Mouse (Mus musculus) 416B (cell line): ENCODE data around the gene Oprd1.

Experiments used
- DNase-seq: peaks from one replicate; pipeline ENCODE4 v3.0.0; 2011; ENCODE audit warnings: low read depth

Oprd1 gene

GRCm38 (mm10) chr4:132133920-132134319 lies 10.4 kb downstream of the Oprd1 start:
- no peak for DNase-seq

DNA sequence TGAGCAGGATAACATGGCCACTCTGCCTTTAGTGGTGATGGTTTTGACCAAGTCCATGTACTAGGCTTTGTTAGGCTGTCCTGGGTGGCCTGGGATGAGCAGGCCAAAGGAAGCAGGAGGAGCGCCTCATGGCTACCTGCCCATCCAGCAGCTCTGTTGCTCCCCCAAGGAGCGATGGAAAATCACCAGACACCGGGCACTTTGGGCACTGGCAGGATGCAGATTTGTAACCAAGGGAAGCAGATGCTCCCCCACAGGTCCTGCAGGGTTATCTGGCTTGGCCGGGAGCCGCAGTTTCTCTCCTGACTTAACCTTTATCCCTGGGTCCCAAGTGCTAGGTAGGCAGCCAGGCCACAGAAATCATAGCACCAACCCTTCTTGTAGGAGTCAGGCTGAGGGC lies 10.9 kb downstream of the Oprd1 start:
- DNase-seq = no peak

- no peak for DNase-seq
Observed at GRCm38 (mm10) chr4:132132297-132132696, 12.0 kb downstream of the Oprd1 start.

- no peak for DNase-seq
Observed at GRCm38 (mm10) chr4:132131790-132132189, 12.5 kb downstream of the Oprd1 start.

DNA sequence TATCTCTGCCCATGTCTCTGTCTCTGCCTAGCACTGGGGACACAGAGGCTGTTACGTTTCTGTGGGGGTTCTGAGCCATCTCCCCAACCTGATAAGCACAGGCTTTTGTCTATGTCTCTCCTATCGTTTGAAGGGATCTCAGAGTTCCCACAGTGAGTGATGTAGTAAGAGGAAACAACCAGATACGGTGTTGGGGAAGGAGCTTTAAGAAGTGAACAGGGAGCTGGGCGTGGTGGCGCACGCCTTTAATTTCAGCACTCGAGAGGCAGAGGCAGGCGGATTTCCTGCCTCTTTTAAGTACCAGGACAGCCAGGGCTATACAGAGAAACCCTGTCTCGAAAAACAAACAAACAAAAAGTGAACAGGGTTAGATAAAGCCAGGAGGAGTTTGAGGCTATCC lies 13.2 kb downstream of the Oprd1 start:
- no peak for DNase-seq

- DNase-seq = no peak
Observed at GRCm38 (mm10) chr4:132130645-132131044, 13.6 kb downstream of the Oprd1 start.

GRCm38 (mm10) chr4:132130134-132130533 lies 14.2 kb downstream of the Oprd1 start:
- no peak for DNase-seq

GRCm38 (mm10) chr4:132128997-132129636 lies 15.2 kb downstream of the Oprd1 start:
- DNase-seq = no peak

DNA sequence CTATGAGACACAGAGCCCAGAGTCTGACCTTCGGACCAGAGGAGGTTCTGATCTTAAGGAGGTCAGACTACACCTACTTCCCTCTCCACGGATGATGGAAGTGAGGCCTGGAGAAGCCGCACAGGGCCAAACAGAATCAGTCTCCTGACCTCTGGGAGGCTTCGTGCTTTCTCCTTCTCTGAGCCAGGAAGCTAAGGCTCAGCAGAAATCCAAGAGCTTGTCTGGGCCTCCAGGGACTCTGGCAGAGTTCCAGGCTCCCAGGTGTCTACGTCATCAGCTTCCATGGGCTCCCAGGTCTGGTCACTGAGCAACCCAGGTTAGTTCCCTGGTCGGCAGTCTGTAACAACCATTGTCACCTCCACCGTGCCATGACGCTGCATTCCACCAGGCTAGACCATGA lies 17.2 kb downstream of the Oprd1 start:
- no peak for DNase-seq

DNA sequence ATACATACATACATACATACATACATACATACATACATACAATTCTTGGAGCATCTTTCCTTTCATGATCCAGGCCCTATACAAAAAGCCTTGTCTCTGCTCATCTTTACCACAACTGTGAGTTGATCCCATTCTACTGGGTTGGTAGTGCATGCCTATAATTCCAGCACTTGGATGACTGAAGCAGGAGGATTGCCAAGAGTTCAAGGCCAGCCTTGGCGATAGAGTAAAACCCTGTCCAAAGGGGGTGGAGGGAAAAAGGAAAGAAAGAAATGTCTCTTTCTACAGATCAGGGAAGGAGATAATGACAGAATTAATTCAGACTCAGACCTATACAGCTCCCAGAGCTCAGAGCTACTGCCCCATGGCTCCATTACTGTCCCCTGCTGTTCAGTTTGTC lies 21.1 kb downstream of the Oprd1 start:
- DNase-seq = no peak

DNA sequence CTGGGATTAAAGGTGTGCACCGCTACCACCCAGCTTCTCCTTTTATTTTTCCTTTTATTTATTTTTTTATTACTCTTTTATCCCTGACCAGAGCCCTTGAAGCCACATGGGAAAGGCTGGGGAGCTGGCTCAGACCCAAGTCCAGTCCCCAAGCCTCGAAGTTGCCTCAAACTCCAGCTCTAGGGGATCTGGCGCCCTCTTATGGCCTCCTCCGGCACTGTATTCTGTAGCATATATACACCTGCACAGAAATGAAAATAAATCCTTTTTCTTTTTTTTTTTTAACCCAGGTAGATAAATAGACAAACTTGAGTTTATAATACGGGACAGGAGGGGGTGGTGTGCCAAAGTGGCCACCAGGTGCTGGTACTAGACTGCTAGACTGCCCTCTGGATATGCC lies 22.6 kb downstream of the Oprd1 start:
- peak; percentile 14 for DNase-seq

DNA sequence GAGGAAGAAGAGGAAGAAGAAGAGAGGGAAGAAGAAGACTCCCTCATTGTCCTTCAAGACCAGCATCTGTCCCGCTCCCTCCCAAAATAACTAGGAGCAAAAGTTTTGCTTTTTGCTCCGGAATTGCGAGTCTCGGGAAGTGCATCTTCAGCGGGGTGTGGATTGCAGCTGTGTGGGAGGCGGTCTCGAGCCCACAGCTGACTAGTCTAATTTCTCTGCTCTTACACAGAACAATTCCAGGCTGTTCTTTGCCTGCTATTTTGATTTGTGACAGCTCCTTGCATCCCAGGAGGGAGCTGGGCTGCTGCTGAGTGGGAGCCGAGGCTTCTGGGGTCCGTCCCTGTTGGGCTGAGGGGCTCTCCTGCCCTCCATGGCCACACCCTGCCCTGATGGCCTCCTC lies 24.7 kb downstream of the Oprd1 start:
- DNase-seq = no peak

DNA sequence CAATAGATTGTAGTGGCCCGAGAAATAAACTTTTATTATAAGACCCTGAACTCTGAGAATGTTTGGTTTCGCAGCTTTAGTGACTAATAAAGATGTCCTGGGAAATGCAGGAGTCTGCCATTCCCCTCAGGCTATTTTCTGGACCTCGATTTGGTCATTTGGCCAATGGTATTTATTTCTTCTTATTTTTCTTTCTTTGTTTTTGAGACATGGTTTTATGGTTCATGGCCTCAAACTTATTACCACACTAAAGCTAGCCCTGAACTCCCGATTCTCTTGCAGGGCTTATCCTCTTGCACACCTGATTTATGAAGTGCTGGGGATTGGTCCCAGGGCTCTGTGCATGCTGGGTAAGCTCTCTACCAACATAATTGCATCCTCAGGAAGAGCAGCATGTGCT lies 28.0 kb downstream of the Oprd1 start:
- DNase-seq = no peak

DNA sequence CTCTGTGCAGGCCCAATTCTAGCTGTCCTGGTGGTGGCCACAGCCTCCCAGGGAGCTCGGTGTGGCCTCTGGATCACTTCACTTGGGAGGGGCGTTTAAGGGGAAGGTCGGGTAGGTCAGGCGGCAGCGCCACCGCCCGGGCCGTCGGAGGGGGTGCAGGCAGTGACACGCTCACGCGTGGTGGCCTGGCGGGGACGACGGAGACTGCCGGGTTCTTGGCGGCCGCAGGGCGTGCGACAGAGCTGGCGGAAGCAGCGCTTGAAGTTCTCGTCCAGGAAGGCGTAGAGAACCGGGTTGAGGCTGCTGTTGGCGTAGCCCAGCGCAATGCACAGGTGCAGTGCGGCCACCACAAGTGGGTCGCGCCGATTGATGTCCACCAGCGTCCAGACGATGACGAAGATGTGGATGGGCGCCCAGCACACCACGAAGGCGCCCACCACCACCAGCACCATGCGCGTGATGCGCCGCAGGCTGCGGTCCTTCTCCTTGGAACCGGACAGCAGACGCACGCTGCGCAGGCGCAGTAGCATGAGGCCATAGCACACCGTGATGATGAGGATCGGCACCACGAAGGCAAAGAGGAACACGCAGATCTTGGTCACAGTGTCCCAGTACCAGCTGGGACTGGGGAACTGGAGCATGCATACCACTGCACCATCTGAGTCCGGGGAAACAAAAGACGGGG lies 30.7 kb downstream of the Oprd1 start:
- DNase-seq = no peak

- no peak for DNase-seq
Observed at GRCm38 (mm10) chr4:132111227-132111626, 33.1 kb downstream of the Oprd1 start.

GRCm38 (mm10) chr4:132108221-132108620 lies 36.1 kb downstream of the Oprd1 start:
- DNase-seq = no peak

DNA sequence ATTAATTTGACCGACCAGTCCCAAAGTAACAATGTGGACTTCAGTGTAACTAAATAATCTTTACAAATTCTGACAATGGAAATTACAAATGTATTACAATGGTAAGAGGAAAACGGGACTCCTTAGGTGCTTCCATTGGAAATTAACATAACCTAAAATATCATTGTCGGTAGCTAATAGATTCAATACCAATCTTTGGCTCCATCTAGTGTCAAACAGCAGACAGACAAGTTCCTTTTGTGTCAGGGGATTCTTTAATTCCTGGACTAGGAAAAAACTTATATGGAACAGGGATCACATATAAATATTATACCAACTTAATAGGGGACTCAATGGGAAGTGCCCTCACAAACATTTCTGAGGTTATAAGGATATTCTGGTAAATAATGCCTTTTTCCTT lies 43.1 kb downstream of the Oprd1 start:
- peak; percentile 47 for DNase-seq

DNA sequence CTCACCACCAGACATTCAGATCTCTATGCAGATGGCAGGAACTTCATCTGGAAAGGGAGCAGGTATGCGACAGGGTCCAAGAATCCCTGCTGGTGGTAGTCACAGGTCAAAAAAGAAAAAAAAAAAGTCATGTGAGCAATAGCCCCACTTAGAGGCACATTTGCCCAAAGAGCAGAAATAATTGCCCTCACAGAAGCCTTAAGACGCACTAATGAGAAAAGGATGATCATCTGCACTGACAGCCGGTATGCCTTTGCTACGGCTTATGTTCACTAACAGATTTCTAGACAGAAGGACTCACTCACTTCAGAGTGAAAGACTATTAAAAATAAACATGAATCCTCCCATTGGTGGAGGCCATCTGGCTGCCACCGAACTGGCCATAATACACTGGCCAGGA lies 44.7 kb downstream of the Oprd1 start:
- no peak for DNase-seq

DNA sequence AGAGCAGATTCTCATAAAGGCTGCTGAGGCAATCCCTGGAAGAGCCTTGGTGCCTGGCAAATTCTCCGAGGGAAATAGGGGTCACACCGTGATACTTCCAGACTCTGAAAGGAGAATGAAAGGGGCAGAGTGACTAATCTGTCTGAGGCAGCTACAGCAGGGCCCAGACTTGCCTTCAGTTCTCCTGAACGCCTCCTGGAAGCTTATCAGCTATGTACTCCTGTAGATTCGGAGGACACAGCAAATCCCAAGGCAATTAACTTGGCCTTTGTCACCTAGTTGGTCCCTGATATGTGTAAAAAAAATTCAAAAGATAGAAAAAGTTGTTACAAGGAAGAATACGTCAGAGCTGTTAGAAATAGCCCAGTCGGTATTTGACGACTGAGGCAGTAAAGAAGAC lies 49.2 kb downstream of the Oprd1 start:
- no peak for DNase-seq

- DNase-seq = no peak
Observed at GRCm38 (mm10) chr4:132093928-132094327, 50.4 kb downstream of the Oprd1 start.

- no peak for DNase-seq
Observed at GRCm38 (mm10) chr4:132093136-132093535, 51.1 kb downstream of the Oprd1 start.

- peak; percentile 77 for DNase-seq
Observed at GRCm38 (mm10) chr4:132088921-132089320, 55.4 kb downstream of the Oprd1 start.

DNA sequence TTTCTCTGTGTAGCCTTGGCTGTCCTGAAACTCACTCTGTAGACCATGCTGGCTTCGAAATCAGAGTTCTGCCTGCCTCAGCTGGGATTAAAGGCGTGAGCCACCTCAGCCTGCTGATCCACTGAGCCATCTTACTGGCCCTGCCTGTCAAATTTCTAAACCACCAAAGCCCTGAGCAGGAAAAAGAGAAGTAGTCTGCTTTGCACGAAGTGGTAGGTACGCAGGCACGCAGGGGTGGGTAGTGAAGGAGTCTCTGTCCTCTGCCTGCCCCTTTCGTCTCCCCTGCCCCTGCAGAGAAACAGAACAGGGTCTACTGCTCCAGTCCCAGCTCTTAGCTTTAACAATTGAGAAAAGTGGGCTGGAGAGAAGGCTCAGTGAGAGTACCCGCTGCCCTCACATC lies 59.2 kb downstream of the Oprd1 start:
- peak; percentile 36 for DNase-seq

GRCm38 (mm10) chr4:132080492-132080983 lies 63.7 kb downstream of the Oprd1 start:
- DNase-seq = no peak
